In the genomic region with DNA sequence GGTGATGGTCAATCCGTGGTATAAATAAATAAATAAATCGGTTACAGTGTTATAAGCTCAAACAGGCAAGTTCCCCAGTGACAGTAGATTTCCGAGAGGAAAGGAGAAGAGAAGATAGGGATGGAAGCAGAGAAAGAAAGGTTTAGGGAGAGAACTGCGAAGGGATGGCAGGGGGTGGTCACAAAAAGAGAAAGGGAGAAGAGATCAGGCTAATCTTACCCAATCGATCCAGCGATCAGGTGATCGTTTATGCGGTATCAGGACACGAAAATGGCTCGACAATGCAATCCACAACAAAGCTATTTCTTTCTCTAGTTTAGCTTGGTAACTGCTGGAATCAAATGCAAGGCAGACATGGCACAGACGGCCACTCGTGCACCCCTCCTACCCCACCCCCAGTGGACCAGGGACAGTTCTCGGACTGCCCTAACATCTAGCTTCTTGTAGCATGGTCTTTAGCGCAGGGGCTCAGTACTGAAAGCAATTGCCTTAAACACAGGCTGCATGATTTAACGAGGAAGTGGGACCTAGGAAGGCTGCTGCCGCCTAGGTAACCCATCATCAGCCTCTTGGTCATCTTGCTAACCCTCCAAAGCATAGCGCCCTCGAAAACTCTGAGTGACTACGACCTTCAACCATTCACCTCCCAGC, we compare ENCODE assay signal across 8 mouse cellular contexts. TPM values are rescaled to one million over a fixed set of nuclear protein-coding genes. Genes with fewer than 3 reads are reported as not detected.
DNase-seq lines count a peak whose midpoint lies in the region; ATAC-seq lines count a peak whose summit lies in the region.

TSS of gene Brinp3 (plus strand) at position 80 of the 651 bp plus-strand sequence.

- no peaks in the 10 kb centered on the region for H3K36me3 ChIP-seq in hindbrain, embryonic 12.5 days
- no peaks in the 10 kb centered on the region for H3K36me3 ChIP-seq in liver, embryonic 11.5 days (ENCODE audit: control insufficient read depth, insufficient read depth, low read length)

- H3K9ac ChIP-seq in hindbrain, embryonic 12.5 days: peak within 1 kb of the TSS; percentile 53
- no peak within 1 kb of the TSS for H3K9ac ChIP-seq in liver, embryonic 11.5 days (ENCODE audit: low read depth, low read length)

- DNase-seq in layer of hippocampus, adult 11-12 months (ENCODE audit: low spot score): peak; percentile 16
- DNase-seq in layer of hippocampus, adult 9-11 months: no peak
- DNase-seq in cerebellum, postnatal 4 days (ENCODE audit: low spot score in 2 of 2): peak; percentile 28
- DNase-seq in liver, embryonic 11.5 days (ENCODE audit: low spot score): no peak
- DNase-seq in right cerebral cortex, postnatal 36 days (ENCODE audit: low spot score in 2 of 2): peak; percentile 21 to 36
- DNase-seq in spleen, postnatal 10 days (ENCODE audit: low spot score in 2 of 2): no peak
- no peak for DNase-seq in thymus, adult 18-20 months

- 0 out of 2 replicates have a peak, but pooled peaks have one; percentile 30 for ATAC-seq in hindbrain, embryonic 12.5 days (ENCODE audit: low FRiP score)
- no peak for ATAC-seq in liver, embryonic 11.5 days (replicated peaks; ENCODE audit: low FRiP score)

- no peak within 1 kb of the TSS for H3K27ac ChIP-seq in hindbrain, embryonic 12.5 days
- no peak within 1 kb of the TSS for H3K27ac ChIP-seq in liver, embryonic 11.5 days (ENCODE audit: low read depth, low read length)

- peak within 1 kb of the TSS; percentile 42 for H3K4me3 ChIP-seq in hindbrain, embryonic 12.5 days
- H3K4me3 ChIP-seq in liver, embryonic 11.5 days (ENCODE audit: low read depth, low read length): no peak within 1 kb of the TSS

- H3K27me3 ChIP-seq in hindbrain, embryonic 12.5 days: peaks cover 19% of the 10 kb centered on the region
- peaks cover 24% of the 10 kb centered on the region for H3K27me3 ChIP-seq in liver, embryonic 11.5 days (replicated peaks; ENCODE audit: control insufficient read depth, insufficient read depth, low read length)

- 2% methylated on average over 19 of the region's 19 CpGs for WGBS in hindbrain, embryonic 12.5 days
- WGBS in liver, embryonic 11.5 days: 5% methylated on average over 19 of the region's 19 CpGs

- peak within 1 kb of the TSS; percentile 69 for H3K4me2 ChIP-seq in hindbrain, embryonic 12.5 days (replicated peaks)
- peak within 1 kb of the TSS; percentile 28 for H3K4me2 ChIP-seq in liver, embryonic 11.5 days

- peaks cover 4% of the 10 kb centered on the region for H3K4me1 ChIP-seq in hindbrain, embryonic 12.5 days
- H3K4me1 ChIP-seq in liver, embryonic 11.5 days (replicated peaks; ENCODE audit: control insufficient read depth, insufficient read depth, low read length): no peaks in the 10 kb centered on the region

- H3K9me3 ChIP-seq in hindbrain, embryonic 12.5 days (replicated peaks): no peaks in the 10 kb centered on the region
- H3K9me3 ChIP-seq in liver, embryonic 11.5 days (ENCODE audit: control insufficient read depth, low read length): no peaks in the 10 kb centered on the region

RNA-seq across cellular contexts. Expression of gene Brinp3, which starts in this region (rescaled TPM):
- polyA plus RNA-seq in hindbrain, embryonic 12.5 days (2016; fragmentation: Nextera tagmentation; extraction: Ambion mirVana): 3.1 and 5.1 TPM in 2 replicates
- polyA plus RNA-seq in liver, embryonic 11.5 days (2014; fragmentation: Nextera tagmentation; extraction: Ambion mirVana): 0.17 and 0.29 TPM in 2 replicates

Comparison
In these comparisons a context has a peak if more than half of its experiments do, and no peak if none do; other contexts are left out.
1. DNase-seq: peak in layer of hippocampus, adult 11-12 months (single experiment), cerebellum, postnatal 4 days (2 of 2) and right cerebral cortex, postnatal 36 days (2 of 2); none in layer of hippocampus, adult 9-11 months (single experiment), liver, embryonic 11.5 days (single experiment), spleen, postnatal 10 days (0 of 2) and thymus, adult 18-20 months (0 of 2).